Mouse (Mus musculus): ENCODE results near the gene Acot6.

GRCm38 (mm10) chr12:84153414-84153813 lies 53.0 kb downstream of the Acot6 start:
- no peak for TF ChIP-seq HCFC1 (IDR thresholded peaks at IDR 0.05; ENCODE audit: borderline replicate concordance, insufficient read depth, low read length)
- TF ChIP-seq MAFK (IDR thresholded peaks at IDR 0.05; ENCODE audit: insufficient read depth, low read depth, low read length) = no peak
- no peak for TF ChIP-seq ZNF384 (IDR thresholded peaks at IDR 0.05; ENCODE audit: low read depth, low read length)
- TF ChIP-seq ZC3H11A (IDR thresholded peaks at IDR 0.05; ENCODE audit: borderline replicate concordance, low read depth, low read length) = no peak

All from ES-E14 (cell line).